27 mouse cellular contexts compared by ENCODE assay signal in genomic region chr7:135020762-135021161, GRCm38 (mm10).
DNase-seq lines count a peak whose midpoint lies in the region; ATAC-seq and TF ChIP-seq lines count a peak whose summit lies in the region.
"Had no signal": no experiment of that assay in that cellular context is flagged by ENCODE, and none has a peak within 500 bp of the region (broad histone marks: within the 10 kb centered on the region; RNA-seq: fewer than 3 reads in every experiment).

No protein-coding gene starts in this region.

- 0 out of 2 replicates have a peak overlapping the region, but pooled peaks have one; percentile 7 for H3K27ac ChIP-seq in layer of hippocampus, adult 2 months
- H3K27ac ChIP-seq: embryonic facial prominence, embryonic 12.5 days; embryonic facial prominence, embryonic 15.5 days; forebrain, embryonic 10.5 days; forebrain, embryonic 12.5 days had no signal

- no peaks in the 10 kb centered on the region; the same call in 1 of the 2 replicates for H3K4me1 ChIP-seq in lung, adult 2 months (ENCODE audit: control insufficient read depth, insufficient read depth, low read length)

- no peak for TF ChIP-seq CTCF in layer of hippocampus, adult 2 months (conservative IDR thresholded peaks at IDR 0.05)
- TF ChIP-seq CTCF in lung, adult 2 months (IDR thresholded peaks at IDR 0.05; ENCODE audit: insufficient read depth, low read length), result no peak

- DNase-seq in layer of hippocampus, adult 2 months (ENCODE audit: low spot score in 2 of 2), result no peak
- DNase-seq in layer of hippocampus, adult 18-20 months (ENCODE audit: low spot score in 2 of 2), result no peak
- DNase-seq in lung, adult 2 months, result no peak
- no peak for DNase-seq in thymus, adult 18-20 months
- DNase-seq in kidney, postnatal 36 days, result no peak
- DNase-seq: adrenal gland, adult 8-10 months; adrenal gland, postnatal 14 days; adrenal gland, postnatal 36 days; cerebellum, adult 11-12 months; cerebellum, adult 2 months; cerebellum, adult 9-10 months; cerebellum, postnatal 10 days; cerebellum, postnatal 25 days; embryo, embryonic 11 days had no signal

- peak; percentile 80 for ATAC-seq in common myeloid progenitor, adult 5-6 weeks (replicated peaks; ENCODE audit: low read depth, poor library complexity, severe bottlenecking)
- ATAC-seq in granulocyte monocyte progenitor cell, adult 5-6 weeks (replicated peaks; ENCODE audit: poor library complexity, severe bottlenecking), result peak; percentile 50
- peak; percentile 75 for ATAC-seq in megakaryocyte, adult 5-6 weeks (ENCODE audit: poor library complexity, severe bottlenecking)
- ATAC-seq: activated CD4-positive, CD25-positive, alpha-beta regulatory T cell, adult 4 months; CD4-positive, CD25-positive, alpha-beta regulatory T cell, adult 4 months; forebrain, embryonic 14.5 days; forebrain, embryonic 16.5 days; Patski had no signal

- 79% methylated on average over 7 of the region's 7 CpGs for WGBS in lung, adult 2 months

- no peak for TF ChIP-seq POLR2A in lung, adult 2 months (IDR thresholded peaks at IDR 0.05; ENCODE audit: borderline replicate concordance, extremely low read depth, low read depth, low read length)

- no peak overlapping the region for H3K4me3 ChIP-seq in layer of hippocampus, adult 2 months
- H3K4me3 ChIP-seq in lung, adult 2 months (replicated peaks; ENCODE audit: extremely low read depth, low read depth, low read length), result no peak overlapping the region
- H3K4me3 ChIP-seq: embryonic facial prominence, embryonic 12.5 days; embryonic facial prominence, embryonic 15.5 days; erythroblast, embryonic 14.5 days; forebrain, embryonic 10.5 days; forebrain, embryonic 12.5 days had no signal
